ENCODE assay signal across 8 mouse cellular contexts in genomic region chr14:15438096-15438484, GRCm38 (mm10). TPM values are rescaled to one million over a fixed set of nuclear protein-coding genes. Genes with fewer than 3 reads are reported as not detected.
DNase-seq lines count a peak whose midpoint lies in the region; ATAC-seq and TF ChIP-seq lines count a peak whose summit lies in the region.

No protein-coding gene starts in this region.

- no peaks in the 10 kb centered on the region for H3K36me3 ChIP-seq in lung, embryonic 16.5 days (ENCODE audit: control insufficient read depth, insufficient read depth, low read length)
- H3K36me3 ChIP-seq in heart, embryonic 12.5 days: no peaks in the 10 kb centered on the region
- no peaks in the 10 kb centered on the region for H3K36me3 ChIP-seq in midbrain, postnatal 0 days (ENCODE audit: insufficient read depth, low read length)

- TF ChIP-seq POLR2A in cortical plate, adult 2 months (IDR thresholded peaks at IDR 0.05; ENCODE audit: extremely low read depth, insufficient read depth, low read length): no peak

- H3K9me3 ChIP-seq in lung, embryonic 16.5 days (ENCODE audit: control insufficient read depth, low read length): no peaks in the 10 kb centered on the region
- H3K9me3 ChIP-seq in heart, embryonic 12.5 days (replicated peaks): no peaks in the 10 kb centered on the region
- no peaks in the 10 kb centered on the region for H3K9me3 ChIP-seq in midbrain, postnatal 0 days (ENCODE audit: low read length)

- H3K27me3 ChIP-seq in lung, embryonic 16.5 days (ENCODE audit: control insufficient read depth, insufficient read depth, low read depth, low read length): peaks cover 2% of the 10 kb centered on the region; the same call in 1 of the 2 replicates
- H3K27me3 ChIP-seq in heart, embryonic 12.5 days (replicated peaks): peaks cover 10% of the 10 kb centered on the region
- no peaks in the 10 kb centered on the region for H3K27me3 ChIP-seq in midbrain, postnatal 0 days (ENCODE audit: insufficient read depth, low read length)

- H3K4me1 ChIP-seq in lung, embryonic 16.5 days (replicated peaks; ENCODE audit: control insufficient read depth, insufficient read depth, low read length): peaks cover 8% of the 10 kb centered on the region
- H3K4me1 ChIP-seq in cortical plate, adult 2 months (ENCODE audit: control insufficient read depth, insufficient read depth, low read length): peaks cover 2% of the 10 kb centered on the region; the same call in 1 of the 2 replicates
- H3K4me1 ChIP-seq in heart, embryonic 12.5 days (replicated peaks): peaks cover 20% of the 10 kb centered on the region
- peaks cover 6% of the 10 kb centered on the region; the same call in 1 of the 2 replicates for H3K4me1 ChIP-seq in midbrain, postnatal 0 days (ENCODE audit: insufficient read depth, low read length)

- peak overlapping the region; percentile 94 for H3K4me2 ChIP-seq in lung, embryonic 16.5 days (ENCODE audit: low read depth, low read length)
- H3K4me2 ChIP-seq in heart, embryonic 12.5 days: peak overlapping the region; percentile 95
- peak overlapping the region; percentile 83 for H3K4me2 ChIP-seq in midbrain, postnatal 0 days (ENCODE audit: low read depth, low read length, poor library complexity, severe bottlenecking)

- no peak for DNase-seq in lung, postnatal 10 days
- peak; percentile 6 to 24 for DNase-seq in layer of hippocampus, postnatal 36 days
- peak; percentile 32 for DNase-seq in midbrain, postnatal 0 days (ENCODE audit: low spot score)
- no peak for DNase-seq in urinary bladder, postnatal 25 days (ENCODE audit: low spot score)
- no peak for DNase-seq in urinary bladder, postnatal 4 days (ENCODE audit: low spot score in 2 of 2)

- 0% methylated on average over 11 of the region's 11 CpGs for WGBS in lung, embryonic 16.5 days
- WGBS in heart, embryonic 12.5 days: 2% methylated on average over 11 of the region's 11 CpGs
- WGBS in midbrain, postnatal 0 days: 1% methylated on average over 11 of the region's 11 CpGs

- no peak overlapping the region for H3K27ac ChIP-seq in lung, embryonic 16.5 days (ENCODE audit: low read length)
- H3K27ac ChIP-seq in cortical plate, adult 2 months (ENCODE audit: insufficient read depth, low read length): peak overlapping the region; percentile 79; the same call in 1 of the 2 replicates
- H3K27ac ChIP-seq in heart, embryonic 12.5 days (ENCODE audit: poor library complexity, severe bottlenecking): no peak overlapping the region
- H3K27ac ChIP-seq in midbrain, postnatal 0 days (ENCODE audit: low read depth, low read length): peak overlapping the region; percentile 92

- peak overlapping the region; percentile 64 for H3K9ac ChIP-seq in lung, embryonic 16.5 days (ENCODE audit: low read length)
- H3K9ac ChIP-seq in heart, embryonic 12.5 days: peak overlapping the region; percentile 74
- H3K9ac ChIP-seq in midbrain, postnatal 0 days (replicated peaks; ENCODE audit: low read length, poor library complexity, severe bottlenecking): peak overlapping the region; percentile 80

- H3K4me3 ChIP-seq in lung, embryonic 16.5 days (ENCODE audit: low read length): peak overlapping the region; percentile 57
- H3K4me3 ChIP-seq in cortical plate, adult 2 months (ENCODE audit: insufficient read depth, low read length): peak overlapping the region; percentile 65
- H3K4me3 ChIP-seq in heart, embryonic 12.5 days: peak overlapping the region; percentile 73
- peak overlapping the region; percentile 76 for H3K4me3 ChIP-seq in midbrain, postnatal 0 days (ENCODE audit: low read depth, low read length)

- TF ChIP-seq CTCF in cortical plate, adult 2 months (IDR thresholded peaks at IDR 0.05; ENCODE audit: extremely low read depth, insufficient read depth, low read length): no peak
- TF ChIP-seq CTCF in midbrain, postnatal 0 days (IDR thresholded peaks at IDR 0.05): no peak

- peak; percentile 35; the same call in 1 of the 2 replicates for ATAC-seq in lung, embryonic 16.5 days (ENCODE audit: low read depth)
- peak; percentile 16; the same call in 1 of the 2 replicates for ATAC-seq in heart, embryonic 12.5 days (ENCODE audit: insufficient number of reproducible peaks, low FRiP score)
- ATAC-seq in midbrain, postnatal 0 days (ENCODE audit: low FRiP score): peak; percentile 69

RNA-seq across cellular contexts. Expression of gene Lrrc3b, which starts 0.7 kb away (rescaled TPM):
- polyA plus RNA-seq in lung, embryonic 16.5 days (2015; fragmentation: Nextera tagmentation; extraction: Ambion mirVana): 3.1 and 4.3 TPM in 2 replicates
- 21.2 and 21.3 TPM in 2 replicates for polyA plus RNA-seq in cortical plate, adult 2 months (2012; rRNA removed)
- polyA plus RNA-seq in heart, embryonic 12.5 days (2016; fragmentation: Nextera tagmentation; extraction: Ambion mirVana): 4.3 and 5.3 TPM in 2 replicates
- total RNA-seq in layer of hippocampus, postnatal 36 days (2021): 1 to 10 TPM; 7.7 to 8.6 TPM
- total RNA-seq in midbrain, postnatal 0 days (2014; rRNA removed): 40.4 and 47.8 TPM in 2 replicates
- polyA plus RNA-seq in midbrain, postnatal 0 days (2015; fragmentation: Nextera tagmentation; extraction: Ambion mirVana): 36.7 and 41.8 TPM in 2 replicates

Comparison
In these comparisons a context has a peak if more than half of its experiments do, and no peak if none do; other contexts are left out.
1. ATAC-seq: peak in every context shown above with its lines; median percentile 69 in midbrain, postnatal 0 days; 35 in lung, embryonic 16.5 days; 16 in heart, embryonic 12.5 days.
2. H3K27ac ChIP-seq: peak in cortical plate, adult 2 months (single experiment) and midbrain, postnatal 0 days (single experiment); none in lung, embryonic 16.5 days (single experiment) and heart, embryonic 12.5 days (single experiment).
3. DNase-seq: peak in layer of hippocampus, postnatal 36 days (2 of 2) and midbrain, postnatal 0 days (single experiment); none in lung, postnatal 10 days (single experiment), urinary bladder, postnatal 25 days (single experiment) and urinary bladder, postnatal 4 days (0 of 2).
4. Peak in every context shown above with its lines, with median percentiles within 50 percentile points of each other: H3K4me2 ChIP-seq, H3K4me3 ChIP-seq and H3K9ac ChIP-seq.